Mouse (Mus musculus) kidney, postnatal 4 days (tissue): Measurements from ENCODE around the gene Serpina11.
"Not testable (repeated sequence)": the region's sequence is repeated elsewhere in the genome, so short reads cannot be mapped to it uniquely, and the experiment has no call there.

Source experiments
- DNase-seq, 2 experiments: peaks; one replicate each; pipeline ENCODE4 v3.0.0; 2021; ENCODE audit warnings: mixed read lengths in 2 of 2

The Serpina11 gene

DNA sequence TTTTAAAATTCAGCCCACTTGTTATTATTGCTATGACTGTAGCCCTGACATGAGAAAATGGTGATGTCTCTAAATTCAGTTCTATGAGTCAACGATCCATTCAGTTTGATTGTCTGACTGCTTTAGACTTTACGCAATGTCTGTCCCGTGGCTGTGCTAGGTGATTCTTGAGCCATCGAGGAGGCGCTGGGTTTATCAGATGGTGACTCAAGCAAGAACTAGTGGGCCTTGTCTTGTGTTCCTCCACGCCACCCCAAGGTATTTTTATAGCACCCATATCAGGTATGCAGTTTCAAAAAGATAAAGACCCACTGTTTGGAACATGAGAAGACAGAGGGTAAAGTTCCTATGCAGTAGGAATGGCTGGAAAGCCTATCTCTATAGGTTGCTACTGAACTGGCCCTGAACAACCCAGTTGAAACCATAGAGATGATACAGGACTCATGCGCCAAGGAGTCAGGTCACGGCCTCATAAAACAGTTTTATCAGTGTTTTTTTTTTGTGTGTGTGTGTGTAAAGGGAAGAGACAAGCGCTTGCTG lies 20.1 kb downstream of the Serpina11 start:
- DNase-seq = no peak

GRCm38 (mm10) chr12:103966761-103967160 lies 23.0 kb downstream of the Serpina11 start:
- DNase-seq = no peak

- peak in 1 of 2 experiments; percentile 8 for DNase-seq
Measured at GRCm38 (mm10) chr12:103963288-103963687, 26.5 kb downstream of the Serpina11 start.

GRCm38 (mm10) chr12:103962860-103963259 lies 26.9 kb downstream of the Serpina11 start:
- DNase-seq = no peak

- no peak for DNase-seq
Measured at GRCm38 (mm10) chr12:103962337-103962736, 27.4 kb downstream of the Serpina11 start.

DNA sequence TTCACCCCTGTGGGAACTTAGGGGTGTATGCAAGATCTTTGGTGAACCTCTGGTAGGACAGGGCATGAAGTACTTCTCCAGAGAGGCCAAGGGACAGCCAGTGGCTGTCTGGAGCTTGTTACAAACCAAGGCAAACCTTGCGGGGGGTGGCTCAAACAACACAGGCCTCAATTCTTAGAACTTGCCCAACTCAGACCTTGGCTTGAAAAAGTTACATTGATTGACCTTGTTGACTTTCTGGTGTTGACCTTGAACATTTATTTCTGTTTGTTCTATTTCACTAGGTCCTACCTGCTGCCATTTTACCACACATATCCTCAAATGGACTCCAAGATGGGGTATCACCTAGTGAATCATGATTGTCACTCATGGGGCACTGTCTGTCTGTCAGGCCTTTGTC lies 28.0 kb downstream of the Serpina11 start:
- no peak for DNase-seq

- DNase-seq = no peak
Measured at GRCm38 (mm10) chr12:103958798-103959197, 31.0 kb downstream of the Serpina11 start, which contains the start of gene Serpina1e. Gene Serpina1e (minus strand): TSS chr12:103958975.

- not testable (repeated sequence) for DNase-seq
Measured at GRCm38 (mm10) chr12:103956555-103956954, 33.2 kb downstream of the Serpina11 start.

- DNase-seq = not testable (repeated sequence)
Measured at GRCm38 (mm10) chr12:103952972-103953371, 36.8 kb downstream of the Serpina11 start.

DNA sequence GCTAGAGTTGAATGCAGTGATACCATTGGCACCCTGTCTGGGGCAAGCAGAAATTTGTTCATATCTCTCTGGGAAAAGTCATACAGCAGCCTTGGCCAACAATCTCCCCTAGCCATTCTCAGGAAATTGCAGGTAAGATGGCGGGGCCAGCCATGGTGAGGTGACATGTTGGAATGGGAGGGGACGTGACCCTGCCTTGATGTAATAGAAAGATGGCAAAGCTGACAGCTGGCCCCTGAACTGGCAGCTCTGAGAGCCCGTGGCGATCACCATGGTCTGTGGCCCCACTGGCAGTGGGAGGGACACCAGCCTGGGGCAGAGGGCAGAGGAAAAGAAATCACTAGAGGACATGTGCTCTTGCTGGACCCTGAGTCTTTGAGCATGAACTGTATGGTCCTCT lies 43.5 kb downstream of the Serpina11 start:
- DNase-seq = no peak
